Mouse (Mus musculus): Measurements from ENCODE around the gene BC049715.

The BC049715 gene

GRCm38 (mm10) chr6:136807395-136808013, 19.9 kb upstream of the BC049715 start:
- no peak for ATAC-seq (ENCODE audit: insufficient number of reproducible peaks, low FRiP score, low TSS enrichment)

DNA sequence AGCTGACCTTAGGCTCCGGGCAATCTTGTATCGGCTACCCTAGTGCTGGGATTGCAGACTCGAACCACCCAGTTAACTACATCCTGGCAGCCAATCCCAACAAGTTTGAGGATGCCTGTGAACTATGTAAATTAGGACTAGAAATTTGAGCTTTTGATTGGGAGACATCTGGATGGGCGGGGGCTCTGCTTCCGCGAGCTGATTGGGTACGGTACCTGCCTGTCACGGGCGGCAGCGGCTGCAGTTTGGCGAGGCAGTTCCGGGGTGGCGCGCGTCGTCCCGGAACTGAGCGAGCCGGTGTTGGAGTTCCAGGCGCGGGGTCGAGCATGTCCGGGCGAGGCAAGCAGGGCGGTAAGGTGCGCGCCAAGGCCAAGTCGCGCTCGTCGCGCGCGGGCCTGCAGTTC, 19.4 kb upstream of the BC049715 start, which contains the start of gene H2afj:
Gene H2afj (plus strand): TSS at position 231 of the 404 bp plus-strand sequence.
- ATAC-seq (ENCODE audit: insufficient number of reproducible peaks, low FRiP score, low TSS enrichment) = peak; percentile 86

- peak; percentile 3; the same call in 1 of the 2 replicates for ATAC-seq (ENCODE audit: insufficient number of reproducible peaks, low FRiP score, low TSS enrichment)
Measured at GRCm38 (mm10) chr6:136808631-136809046, 18.8 kb upstream of the BC049715 start.

GRCm38 (mm10) chr6:136809077-136809476, 18.3 kb upstream of the BC049715 start:
- ATAC-seq (ENCODE audit: insufficient number of reproducible peaks, low FRiP score, low TSS enrichment) = no peak

DNA sequence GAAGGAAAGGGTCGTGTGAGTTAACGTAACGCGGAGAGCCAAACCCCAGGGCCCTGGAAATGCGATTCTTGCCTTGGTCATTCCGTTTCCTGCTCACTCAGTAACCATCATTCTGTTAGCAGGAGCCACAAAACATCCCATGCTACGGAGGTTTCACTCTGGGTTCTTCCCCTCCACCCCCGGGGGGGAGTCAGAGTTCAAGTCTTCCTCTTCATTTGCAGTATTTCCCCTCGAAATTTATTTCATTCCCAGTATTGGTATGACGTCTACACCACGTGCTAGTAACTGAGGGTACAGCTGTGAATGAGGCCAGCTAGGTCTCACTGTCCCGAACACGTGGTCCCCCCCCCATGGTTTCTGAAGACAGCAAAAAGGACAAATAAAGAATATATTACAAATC, 17.8 kb upstream of the BC049715 start:
- no peak for ATAC-seq (ENCODE audit: insufficient number of reproducible peaks, low FRiP score, low TSS enrichment)

GRCm38 (mm10) chr6:136811196-136811595, 16.2 kb upstream of the BC049715 start:
- no peak for ATAC-seq (ENCODE audit: insufficient number of reproducible peaks, low FRiP score, low TSS enrichment)

GRCm38 (mm10) chr6:136813117-136813516, 14.3 kb upstream of the BC049715 start:
- no peak for ATAC-seq (ENCODE audit: insufficient number of reproducible peaks, low FRiP score, low TSS enrichment)

- ATAC-seq (ENCODE audit: insufficient number of reproducible peaks, low FRiP score, low TSS enrichment) = no peak
Measured at GRCm38 (mm10) chr6:136815381-136815780, 12.0 kb upstream of the BC049715 start.

GRCm38 (mm10) chr6:136816826-136817225, 10.6 kb upstream of the BC049715 start:
- ATAC-seq (ENCODE audit: insufficient number of reproducible peaks, low FRiP score, low TSS enrichment) = no peak

DNA sequence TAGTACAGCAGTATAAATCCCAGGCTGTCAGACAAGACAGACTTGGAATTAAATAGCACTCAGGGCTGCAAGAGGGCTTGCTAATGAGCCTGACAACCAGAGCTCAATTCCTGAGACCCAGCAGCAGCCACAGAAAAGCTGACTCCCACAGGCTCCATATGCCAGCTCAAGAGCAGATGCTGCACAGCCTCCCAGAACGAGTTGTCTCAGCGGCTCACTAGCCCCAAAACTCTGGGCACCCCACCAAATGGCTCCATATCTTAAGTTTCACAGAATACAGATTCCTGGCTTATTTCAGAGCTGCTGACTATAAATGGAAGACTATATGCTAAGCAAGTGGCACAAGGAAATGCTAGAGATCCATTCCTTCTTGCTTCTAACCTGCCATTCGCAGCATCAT, 9.9 kb upstream of the BC049715 start:
- no peak for ATAC-seq (ENCODE audit: insufficient number of reproducible peaks, low FRiP score, low TSS enrichment)

DNA sequence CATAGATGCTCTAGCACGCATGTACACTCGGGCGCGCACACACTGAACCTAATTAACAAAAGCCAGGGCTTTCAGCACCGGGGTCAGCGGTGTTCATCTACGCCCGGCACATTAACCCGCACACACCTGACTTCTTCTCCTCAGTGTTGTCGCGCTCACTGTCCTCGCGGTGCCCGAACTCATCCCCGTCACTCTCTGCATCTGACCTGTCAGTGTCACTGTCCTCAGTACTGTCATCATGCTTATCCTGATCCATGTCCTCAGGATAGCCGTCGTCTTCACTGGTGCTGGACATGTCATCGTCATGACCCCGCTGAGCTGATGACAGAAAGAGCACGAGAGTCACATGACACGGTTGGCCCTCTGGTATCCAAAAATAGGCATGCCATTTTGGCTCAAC, 7.0 kb upstream of the BC049715 start:
- ATAC-seq (ENCODE audit: insufficient number of reproducible peaks, low FRiP score, low TSS enrichment) = no peak

GRCm38 (mm10) chr6:136821086-136821485, 6.3 kb upstream of the BC049715 start:
- no peak for ATAC-seq (ENCODE audit: insufficient number of reproducible peaks, low FRiP score, low TSS enrichment)

DNA sequence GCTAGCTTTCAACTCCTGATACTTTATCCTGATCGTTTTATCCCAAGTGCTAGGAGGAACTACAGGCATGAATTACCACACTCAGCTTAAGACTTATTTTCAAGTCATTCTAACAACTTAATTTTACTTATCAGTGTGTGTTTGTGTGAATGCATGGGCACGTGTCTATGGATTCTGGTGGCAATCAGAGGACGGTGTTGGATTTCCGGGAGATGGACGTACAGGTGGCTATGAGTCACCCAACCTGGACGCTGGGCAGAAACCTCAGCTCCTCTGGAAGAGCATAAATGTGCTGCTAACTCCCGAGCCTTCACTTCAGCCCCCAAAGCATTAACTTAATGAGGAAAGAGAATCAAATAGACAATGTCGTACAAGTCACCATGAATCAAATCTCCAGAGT, 2.4 kb upstream of the BC049715 start:
- no peak for ATAC-seq (ENCODE audit: insufficient number of reproducible peaks, low FRiP score, low TSS enrichment)

DNA sequence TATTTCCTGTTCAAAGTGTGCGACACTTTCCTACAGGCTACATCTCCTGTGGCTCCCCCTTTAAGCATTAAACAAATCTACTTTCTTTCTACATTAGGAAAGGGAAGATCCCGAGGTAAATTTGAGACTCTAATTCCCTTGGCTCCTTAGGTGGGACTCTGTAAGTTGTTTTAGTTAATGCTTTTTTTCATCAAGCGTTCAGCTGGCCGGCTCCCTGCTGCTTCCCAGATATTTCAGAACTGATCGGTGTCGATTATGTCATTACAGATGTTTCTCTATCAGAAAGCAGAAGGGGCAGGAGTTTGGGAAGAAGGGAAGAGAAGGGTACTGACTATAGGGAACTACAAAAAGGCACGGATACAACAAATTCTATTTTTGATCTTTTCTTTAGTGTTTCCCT, 310 bp upstream of the BC049715 start:
- ATAC-seq (ENCODE audit: insufficient number of reproducible peaks, low FRiP score, low TSS enrichment) = no peak

GRCm38 (mm10) chr6:136827881-136828561, 595 bp downstream of the BC049715 start, which contains the start of gene Wbp11:
Gene Wbp11 (minus strand): TSS chr6:136828233.
- ATAC-seq (ENCODE audit: insufficient number of reproducible peaks, low FRiP score, low TSS enrichment) = peak; percentile 100

- no peak for ATAC-seq (ENCODE audit: insufficient number of reproducible peaks, low FRiP score, low TSS enrichment)
Measured at GRCm38 (mm10) chr6:136828681-136829080, 1.3 kb downstream of the BC049715 start.

DNA sequence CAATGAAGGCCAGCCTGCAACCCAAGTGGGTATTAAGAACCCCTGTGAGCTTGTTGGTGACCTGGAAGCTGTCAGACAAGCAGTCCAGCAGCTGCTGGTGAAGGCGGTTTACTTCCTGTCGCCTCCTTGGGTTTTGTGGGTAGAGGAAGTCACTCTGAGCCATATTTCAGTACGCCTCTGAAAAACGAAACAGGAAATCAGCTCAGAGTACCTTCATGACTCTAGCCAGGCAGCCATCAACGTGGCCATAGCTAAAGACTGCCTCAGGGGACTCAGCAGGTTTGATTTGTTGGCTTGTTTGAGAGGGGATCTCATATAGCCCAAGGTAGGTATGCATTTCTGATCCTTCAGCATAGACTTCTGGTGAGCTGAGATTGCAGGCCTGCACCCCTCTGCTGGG, 4.3 kb downstream of the BC049715 start:
- ATAC-seq (ENCODE audit: insufficient number of reproducible peaks, low FRiP score, low TSS enrichment) = no peak

GRCm38 (mm10) chr6:136835352-136835751, 7.9 kb downstream of the BC049715 start, which contains the start of gene Smco3:
Gene Smco3 (minus strand): TSS chr6:136835452.
- ATAC-seq (ENCODE audit: insufficient number of reproducible peaks, low FRiP score, low TSS enrichment) = no peak

GRCm38 (mm10) chr6:136837323-136837722, 9.9 kb downstream of the BC049715 start:
- no peak for ATAC-seq (ENCODE audit: insufficient number of reproducible peaks, low FRiP score, low TSS enrichment)

DNA sequence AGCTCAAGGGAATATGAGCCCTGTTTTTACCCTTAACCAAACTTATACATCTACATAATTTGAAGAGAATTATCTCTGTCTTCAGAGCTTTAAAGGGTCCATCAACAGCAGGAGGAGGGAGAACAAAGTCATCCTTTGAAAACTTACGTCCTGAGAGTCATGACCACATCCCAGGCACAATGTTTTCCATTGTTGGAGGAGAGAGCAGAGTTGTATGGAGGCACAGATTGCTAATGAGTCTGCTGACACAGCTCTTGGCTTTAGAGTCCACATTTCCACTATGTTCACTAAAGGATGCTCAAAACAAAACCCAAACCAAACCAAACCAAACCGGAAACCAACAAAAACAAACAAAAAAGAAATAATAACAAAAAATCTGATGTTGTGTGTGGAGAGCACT, 17.5 kb downstream of the BC049715 start:
- no peak for ATAC-seq (ENCODE audit: insufficient number of reproducible peaks, low FRiP score, low TSS enrichment)

DNA sequence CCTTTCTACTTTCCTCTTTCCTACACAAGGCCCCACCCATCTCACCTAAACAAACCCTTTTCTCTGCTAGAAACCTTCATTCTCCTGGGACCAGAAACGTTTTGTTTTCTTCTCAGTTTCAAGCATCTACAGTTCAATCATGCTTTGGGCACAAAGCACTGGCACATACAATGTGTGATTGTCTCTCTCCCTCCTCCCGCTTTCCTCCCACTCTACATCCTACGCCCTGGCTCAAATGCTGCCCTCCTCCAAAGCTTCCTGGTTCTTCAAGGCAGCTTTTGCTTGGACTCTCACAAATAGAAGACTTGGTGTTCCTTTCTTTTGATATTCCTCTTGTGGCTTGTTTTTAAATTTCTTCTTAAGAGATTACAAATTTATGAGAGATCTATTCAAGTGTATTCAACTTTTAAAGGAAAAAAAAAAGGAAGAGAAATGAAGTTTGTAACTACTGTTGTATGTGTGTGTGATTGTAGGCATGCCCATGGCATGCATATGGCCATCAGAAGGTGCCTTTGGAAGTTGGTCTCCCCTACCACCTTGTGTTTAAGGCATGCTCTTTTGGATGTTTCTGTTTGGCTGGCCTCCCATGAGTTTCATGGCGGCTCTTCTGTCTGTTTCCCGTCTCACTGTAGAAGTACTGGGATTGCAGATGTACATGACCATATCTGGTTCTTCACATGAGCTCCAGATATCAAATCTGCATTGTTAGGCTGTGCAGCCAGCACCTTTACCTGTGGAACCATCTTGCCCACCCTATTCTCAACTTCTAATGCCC, 18.5 kb downstream of the BC049715 start:
- no peak for ATAC-seq (ENCODE audit: insufficient number of reproducible peaks, low FRiP score, low TSS enrichment)

All from cerebellum, adult (tissue).